Mouse (Mus musculus): ENCODE measurements at regions not wholly inside any gene's neighbourhood (a gene's known extent, or its start where the extent isn't known, plus 50 kb on each side); places are given as distances from the start of the nearest gene placed in this dataset.

DNA sequence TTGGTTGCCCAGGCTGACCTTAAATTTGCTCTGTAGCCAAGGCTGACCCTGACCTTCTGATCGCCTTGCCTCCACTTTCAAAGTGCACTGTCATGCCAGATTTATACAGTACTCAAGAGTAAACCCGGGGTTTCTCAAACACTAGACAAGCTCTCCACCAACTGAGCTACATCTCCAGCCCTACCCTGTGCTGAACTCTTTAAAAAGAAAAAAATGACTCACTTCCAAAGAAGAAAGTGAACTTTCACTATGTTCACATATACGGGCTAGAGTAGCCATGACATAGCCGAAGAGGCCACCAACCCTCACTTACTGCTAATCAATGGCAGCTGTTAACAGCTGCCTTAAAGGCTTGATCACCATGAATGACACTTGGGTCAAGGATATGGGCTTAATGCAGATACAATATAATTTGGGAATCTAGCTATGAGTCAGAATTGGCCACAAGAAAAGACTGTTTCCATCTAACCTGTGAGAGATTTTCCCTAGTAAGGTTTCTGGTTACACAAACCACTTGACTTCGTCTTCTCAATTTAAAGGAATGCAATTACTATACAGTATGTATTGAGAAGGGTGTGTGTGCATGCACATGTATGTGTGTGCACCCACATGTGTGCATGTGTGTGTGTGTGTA lies 157.4 kb upstream of the Tgfbr2 start:
- DNase-seq (ENCODE audit: low read depth, low spot score) = no peak

- DNase-seq (ENCODE audit: low read depth, low spot score) = no peak
Measured at GRCm38 (mm10) chr9:116331406-116331805, 156.2 kb upstream of the Tgfbr2 start.

DNA sequence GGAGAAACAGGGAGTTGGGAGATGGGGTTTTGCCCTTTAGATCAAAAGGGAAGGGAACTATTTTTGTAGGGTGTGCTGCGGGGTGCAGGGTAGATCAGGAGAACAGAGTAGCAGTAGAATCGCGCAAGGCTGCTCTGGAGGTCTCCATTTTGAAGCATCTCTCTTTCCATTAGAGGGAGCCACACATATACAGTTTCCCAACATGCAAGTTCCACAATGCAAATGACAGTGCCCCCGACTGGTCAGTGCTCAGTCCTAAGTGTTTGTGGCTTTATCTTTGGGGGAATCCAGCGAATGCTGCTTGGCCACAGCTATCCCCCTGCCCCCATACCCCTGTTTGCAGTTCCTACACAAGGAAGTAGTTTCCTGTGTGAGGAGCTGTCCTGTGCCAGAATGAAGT lies 155.6 kb upstream of the Tgfbr2 start:
- peak; percentile 34 for DNase-seq (ENCODE audit: low read depth, low spot score)

DNA sequence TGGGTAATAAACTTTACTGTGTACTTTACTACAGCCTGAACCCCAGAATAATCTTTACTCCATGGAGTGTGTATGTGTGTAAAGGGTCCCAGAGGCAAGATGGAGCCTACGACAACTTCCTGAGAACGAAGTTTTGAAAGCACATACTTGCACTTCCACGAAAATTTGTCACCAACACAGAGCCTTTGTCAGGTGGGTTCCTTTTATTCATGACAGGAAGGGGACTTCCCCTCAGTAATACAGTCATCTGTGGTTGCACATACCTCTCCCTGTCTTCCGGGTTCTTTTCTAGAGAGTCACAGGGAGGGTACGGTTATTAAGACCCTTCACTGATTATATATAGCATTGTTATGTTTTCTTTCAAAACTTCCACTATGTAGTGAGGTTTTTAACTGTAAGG lies 154.0 kb upstream of the Tgfbr2 start:
- no peak for DNase-seq (ENCODE audit: low read depth, low spot score)

- DNase-seq (ENCODE audit: low read depth, low spot score) = no peak
Measured at GRCm38 (mm10) chr9:116328201-116328600, 153.0 kb upstream of the Tgfbr2 start.

DNA sequence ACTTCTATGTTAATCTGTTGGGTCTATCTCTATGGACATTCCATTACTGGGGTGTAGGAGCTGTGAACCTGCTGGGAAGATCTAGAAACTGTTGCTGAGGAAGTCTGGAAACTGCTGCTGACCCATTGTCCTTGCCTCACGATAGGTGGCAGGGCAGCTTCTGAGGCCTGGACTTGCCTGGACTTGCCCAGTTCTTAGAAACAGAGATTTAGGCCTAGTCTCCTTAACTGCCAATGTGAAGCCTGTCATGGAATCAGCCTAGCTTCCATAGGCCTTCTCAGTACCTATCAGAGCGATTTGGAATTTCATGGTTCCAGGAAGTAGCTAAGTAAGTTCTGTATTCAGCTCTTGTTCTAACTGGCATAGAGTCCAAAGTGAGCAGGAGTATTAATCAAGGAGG lies 151.9 kb upstream of the Tgfbr2 start:
- no peak for DNase-seq (ENCODE audit: low read depth, low spot score)

DNA sequence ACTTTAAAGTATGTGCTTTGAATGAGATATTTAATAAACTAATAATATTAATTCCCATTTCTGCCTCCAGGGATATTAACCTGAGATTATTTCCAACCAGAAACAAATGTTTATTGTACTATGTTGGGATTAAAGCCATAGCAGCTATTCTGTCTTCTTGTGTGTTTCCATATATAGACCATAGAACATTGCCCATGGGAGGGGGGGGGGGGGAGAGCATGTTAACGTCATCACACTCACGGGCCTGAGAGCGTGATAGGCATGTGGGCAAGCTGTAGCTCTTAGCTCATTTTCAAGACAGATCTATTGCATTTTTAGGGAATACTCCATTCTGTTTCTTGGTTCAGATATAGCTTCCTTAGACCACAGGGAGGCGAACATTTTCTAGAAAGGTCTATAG lies 149.8 kb upstream of the Tgfbr2 start:
- no peak for DNase-seq (ENCODE audit: low read depth, low spot score)

GRCm38 (mm10) chr9:116323871-116324721 lies 148.9 kb upstream of the Tgfbr2 start:
- no peak for DNase-seq (ENCODE audit: low read depth, low spot score)

DNA sequence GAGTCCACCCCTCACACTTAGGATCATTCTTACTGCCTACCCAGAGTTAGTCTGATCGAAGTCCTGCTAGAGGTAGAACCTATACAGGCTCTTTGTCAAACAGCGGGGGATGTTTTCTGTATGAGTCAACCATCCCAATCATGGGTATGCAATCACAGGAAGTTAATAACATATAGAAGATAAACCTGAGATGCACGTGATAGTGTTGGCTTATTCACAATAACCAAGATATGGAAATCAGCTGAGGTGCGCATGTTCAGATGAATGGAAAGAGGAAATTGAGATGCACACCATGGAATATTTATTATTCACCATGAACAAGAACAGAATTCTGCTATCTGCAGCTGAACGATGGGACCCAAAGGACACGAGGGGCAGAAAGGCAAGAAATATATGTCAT lies 146.7 kb upstream of the Tgfbr2 start:
- DNase-seq (ENCODE audit: low read depth, low spot score) = no peak

DNA sequence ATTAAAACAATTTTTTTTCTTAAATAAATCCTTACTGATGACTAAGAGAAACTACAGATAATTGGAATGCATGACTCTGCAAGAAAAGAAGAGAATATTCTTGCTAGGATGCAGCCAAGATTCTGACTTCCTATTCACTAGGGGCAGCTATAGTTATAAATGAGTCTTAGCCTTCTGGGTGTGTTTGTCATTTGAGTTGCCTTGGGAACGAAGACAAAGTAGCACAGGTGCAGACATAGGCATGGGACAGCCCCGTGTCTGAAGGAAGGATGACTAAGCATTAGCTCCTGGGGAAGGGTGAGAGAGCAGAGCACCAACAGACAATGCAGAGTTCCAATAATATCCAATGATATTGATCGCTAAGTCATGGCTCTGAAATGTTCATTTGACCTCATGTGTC lies 144.3 kb upstream of the Tgfbr2 start:
- peak; percentile 18 for DNase-seq (ENCODE audit: low read depth, low spot score)

- peak; percentile 64 for DNase-seq (ENCODE audit: low read depth, low spot score)
Measured at GRCm38 (mm10) chr9:116316582-116317095, 141.5 kb upstream of the Tgfbr2 start.

GRCm38 (mm10) chr9:116314803-116315202 lies 139.6 kb upstream of the Tgfbr2 start:
- no peak for DNase-seq (ENCODE audit: low read depth, low spot score)

DNA sequence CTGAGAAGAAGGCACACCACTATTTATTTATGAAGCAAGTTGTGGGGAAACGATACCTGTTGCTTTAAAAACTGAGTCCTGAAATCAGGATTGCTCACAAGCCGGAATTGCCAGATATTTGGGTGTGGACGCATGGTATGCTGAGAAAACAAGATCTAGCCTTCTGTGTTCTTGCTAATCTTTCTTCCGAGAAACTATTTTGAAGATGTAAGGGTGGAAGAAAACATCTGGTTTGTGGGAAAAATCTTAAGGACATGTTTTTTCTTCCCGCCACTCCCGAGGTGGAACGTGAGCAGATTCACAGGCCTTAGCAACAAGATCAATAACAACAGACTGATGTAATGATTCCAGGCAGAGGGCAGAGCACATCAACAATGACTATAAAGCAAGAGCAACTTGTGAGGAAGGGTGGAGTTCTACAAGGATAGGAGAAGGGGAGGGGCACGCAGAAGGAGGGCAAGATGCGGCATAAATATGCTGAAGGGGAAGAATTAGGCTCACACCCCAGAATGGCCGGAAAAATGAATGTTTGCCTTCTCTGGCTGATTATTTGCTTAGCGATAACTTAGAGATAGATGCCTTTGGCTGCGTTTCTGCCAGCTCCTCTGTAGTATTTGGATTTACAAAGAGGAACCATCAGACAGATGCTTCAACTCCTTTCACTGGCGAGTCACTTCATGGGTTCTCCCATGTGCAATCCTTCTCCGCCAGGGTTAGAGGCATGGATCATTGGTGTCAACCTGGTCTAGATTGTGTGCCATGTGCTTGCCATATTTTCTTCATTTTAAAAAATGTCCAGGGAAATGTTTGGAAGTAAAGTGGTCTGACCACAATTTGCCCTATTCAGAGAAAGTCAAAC lies 139.0 kb upstream of the Tgfbr2 start:
- peak; percentile 25 for DNase-seq (ENCODE audit: low read depth, low spot score)

DNA sequence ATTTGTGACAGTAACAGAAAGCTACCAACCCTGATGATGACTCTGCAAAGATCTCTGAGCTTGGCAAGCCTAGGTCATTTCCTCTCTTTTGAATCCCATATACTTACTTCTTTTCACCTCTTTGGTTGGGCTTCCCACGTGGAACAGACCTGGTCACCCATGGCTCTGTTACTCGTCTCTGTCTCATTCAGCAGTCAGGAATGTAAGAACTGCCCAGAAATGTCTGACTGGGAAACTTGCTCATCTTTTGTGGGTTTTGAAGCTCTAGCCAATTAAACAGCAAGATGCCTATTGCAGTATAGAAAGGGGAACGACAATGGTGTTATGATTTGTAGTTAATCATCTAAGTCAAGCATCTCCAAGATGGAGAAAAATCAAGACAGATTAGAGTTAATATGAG lies 136.2 kb upstream of the Tgfbr2 start:
- no peak for DNase-seq (ENCODE audit: low read depth, low spot score)

DNA sequence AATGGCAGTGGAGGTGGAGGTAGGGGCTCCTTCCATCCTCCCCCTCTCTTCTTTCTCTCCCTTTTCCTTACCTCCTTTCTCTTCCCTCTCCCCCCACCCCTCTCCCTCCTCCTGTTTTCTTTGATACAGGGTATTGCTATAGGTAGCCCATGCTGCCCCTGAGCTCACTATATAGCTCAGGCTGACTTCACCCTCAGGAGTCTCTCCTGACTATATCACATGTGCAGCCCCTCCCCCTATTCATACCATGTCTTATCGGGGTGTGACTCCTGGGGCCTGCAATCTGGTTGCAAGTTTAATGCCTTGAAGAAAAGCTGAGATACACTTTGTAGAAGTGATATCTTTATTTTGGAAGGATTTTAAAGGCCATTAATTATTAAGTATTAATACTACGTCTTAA lies 126.4 kb upstream of the Tgfbr2 start:
- no peak for DNase-seq (ENCODE audit: low read depth, low spot score)

- DNase-seq (ENCODE audit: low read depth, low spot score) = no peak
Measured at GRCm38 (mm10) chr9:116298791-116299190, 123.6 kb upstream of the Tgfbr2 start.

DNA sequence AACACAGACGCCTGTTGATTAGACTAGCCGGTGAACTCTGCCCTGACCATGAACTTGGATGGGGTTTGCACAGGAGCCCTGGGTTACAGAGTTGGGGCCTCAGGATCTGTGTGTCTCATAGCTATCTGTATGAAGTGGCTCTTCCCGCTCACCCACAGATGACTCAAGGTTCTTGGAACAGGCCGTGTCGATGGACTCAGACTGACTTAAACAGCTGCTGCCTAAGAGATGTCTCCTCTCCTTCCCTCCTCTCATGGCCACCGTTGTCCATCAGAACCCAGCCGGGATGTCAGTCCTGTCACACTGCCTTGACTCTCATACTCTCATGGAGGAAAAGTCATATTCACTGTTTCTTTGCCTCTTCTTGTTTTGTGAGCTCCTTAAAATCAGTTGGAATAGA lies 121.2 kb upstream of the Tgfbr2 start:
- DNase-seq (ENCODE audit: low read depth, low spot score) = no peak

DNA sequence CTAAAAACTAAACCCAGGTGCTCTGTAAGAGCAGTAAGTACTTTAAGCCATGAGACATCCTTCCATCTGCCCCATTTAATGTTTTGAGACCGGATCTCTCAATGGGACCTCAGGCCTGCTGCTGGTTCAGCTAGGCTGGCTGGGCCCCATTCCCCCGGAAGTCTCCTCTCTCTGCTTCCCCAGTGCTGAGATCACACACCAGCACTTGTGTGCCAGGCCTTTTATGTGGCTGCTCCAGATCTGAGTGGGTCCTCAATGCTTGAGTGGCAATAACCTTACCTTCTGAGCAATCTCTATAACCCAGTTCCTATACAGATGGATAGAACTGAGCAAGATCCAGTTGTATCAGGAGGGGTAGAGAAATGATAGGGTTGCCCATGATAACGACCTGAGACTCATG lies 118.9 kb upstream of the Tgfbr2 start:
- DNase-seq (ENCODE audit: low read depth, low spot score) = no peak

GRCm38 (mm10) chr9:116293110-116293509 lies 118.0 kb upstream of the Tgfbr2 start:
- no peak for DNase-seq (ENCODE audit: low read depth, low spot score)

DNA sequence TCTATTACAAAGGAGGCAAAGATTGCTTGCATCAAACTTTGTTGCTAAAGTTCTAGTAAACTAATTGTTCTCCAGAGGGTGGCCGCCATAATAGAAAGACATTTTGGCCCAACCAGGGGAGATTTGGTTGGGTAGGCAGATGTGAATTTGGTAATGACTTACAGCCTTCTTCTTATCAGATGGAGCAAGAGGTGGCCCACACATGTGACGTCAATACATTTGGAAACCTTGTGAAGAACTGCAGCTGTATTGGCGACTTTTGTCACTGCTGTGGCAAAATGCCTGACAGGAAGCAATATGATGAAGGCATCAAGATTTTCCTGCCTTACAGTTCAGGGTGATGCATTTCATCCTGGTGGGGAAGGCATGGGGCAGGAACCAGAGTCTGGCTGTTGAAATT lies 116.5 kb upstream of the Tgfbr2 start:
- DNase-seq (ENCODE audit: low read depth, low spot score) = no peak

DNA sequence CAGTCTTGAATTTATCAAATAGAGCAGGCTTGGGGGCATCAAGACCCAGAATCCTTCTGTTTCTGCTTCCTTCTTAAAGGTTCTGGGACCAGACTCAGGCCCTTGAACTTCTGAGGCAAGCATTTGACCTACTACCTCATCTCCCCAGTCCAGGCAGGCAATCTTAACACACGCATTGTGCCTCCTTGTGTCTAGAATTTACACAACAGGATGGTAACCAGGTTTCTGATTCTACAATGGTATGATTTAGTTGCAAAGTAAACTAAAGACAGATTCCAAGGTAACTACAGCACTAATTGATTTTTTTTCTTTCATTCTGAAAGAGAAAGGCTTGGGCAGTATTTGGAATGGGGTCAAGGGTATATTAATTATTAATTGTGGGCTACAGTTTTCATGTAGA lies 115.7 kb upstream of the Tgfbr2 start:
- DNase-seq (ENCODE audit: low read depth, low spot score) = no peak

Measured in ES-CJ7 (cell line).